Mouse (Mus musculus): ENCODE results near the gene Drap1. TPM values are rescaled to one million over a fixed set of nuclear protein-coding genes. Genes with fewer than 3 reads are reported as not detected.

The Drap1 gene
- polyA plus RNA-seq, 1 experiment, result 138 TPM

DNA sequence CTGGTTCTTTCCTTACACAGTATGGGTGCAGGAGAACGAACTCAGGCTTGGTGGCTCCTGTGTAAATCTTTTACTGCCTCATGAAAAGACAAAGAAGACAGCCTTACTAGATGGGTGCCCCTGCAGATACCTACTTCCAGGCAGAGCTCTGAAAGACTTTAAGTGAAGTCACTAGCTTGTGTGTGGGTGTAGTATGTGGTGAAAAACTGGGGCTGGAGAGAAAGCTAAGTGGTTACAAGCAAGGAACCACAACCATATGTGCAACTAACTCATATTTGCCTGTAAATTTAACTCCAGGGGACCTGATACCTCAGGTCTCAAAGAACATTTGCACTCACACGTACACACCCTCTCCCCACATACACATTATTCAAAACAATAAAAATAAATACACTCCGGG is 35.1 kb upstream of the Drap1 start:
- Histone ChIP-seq H3K9ac (ENCODE audit: low read depth, poor library complexity, severe bottlenecking) (peak overlapping the region; percentile 80), H3K27me3 (ENCODE audit: control insufficient read depth, insufficient read depth, low read length, poor library complexity, severe bottlenecking) (no peaks in the 10 kb centered on the region), H3K4me3 (ENCODE audit: low read depth, low read length) (no peak overlapping the region), H3K36me3 (ENCODE audit: control insufficient read depth, insufficient read depth, low read length, poor library complexity, severe bottlenecking) (no peaks in the 10 kb centered on the region), H3K9me3 (replicated peaks; ENCODE audit: control insufficient read depth, insufficient read depth, low read length, poor library complexity, severe bottlenecking) (no peaks in the 10 kb centered on the region), H3K27ac (ENCODE audit: insufficient read depth, low read length) (no peak overlapping the region), H3K4me1 (ENCODE audit: control insufficient read depth, insufficient read depth, low read length) (no peaks in the 10 kb centered on the region)
- TF ChIP-seq EP300 (IDR thresholded peaks at IDR 0.05; ENCODE audit: insufficient read depth, low read depth, low read length), result no peak
- TF ChIP-seq CTCF (IDR thresholded peaks at IDR 0.05; ENCODE audit: low read depth, low read length), result no peak
- no peak for TF ChIP-seq POLR2A (IDR thresholded peaks at IDR 0.05; ENCODE audit: insufficient read depth, low read length)

GRCm38 (mm10) chr19:5459019-5459418 is 34.2 kb upstream of the Drap1 start:
- Histone ChIP-seq H3K27me3 (ENCODE audit: control insufficient read depth, insufficient read depth, low read length, poor library complexity, severe bottlenecking) (no peaks in the 10 kb centered on the region), H3K4me1 (ENCODE audit: control insufficient read depth, insufficient read depth, low read length) (no peaks in the 10 kb centered on the region), H3K4me3 (ENCODE audit: low read depth, low read length) (no peak overlapping the region), H3K27ac (ENCODE audit: insufficient read depth, low read length) (no peak overlapping the region), H3K9me3 (replicated peaks; ENCODE audit: control insufficient read depth, insufficient read depth, low read length, poor library complexity, severe bottlenecking) (no peaks in the 10 kb centered on the region), H3K9ac (ENCODE audit: low read depth, poor library complexity, severe bottlenecking) (no peak overlapping the region), H3K36me3 (ENCODE audit: control insufficient read depth, insufficient read depth, low read length, poor library complexity, severe bottlenecking) (no peaks in the 10 kb centered on the region; the same call in 1 of the 2 replicates)
- no peak for TF ChIP-seq EP300 (IDR thresholded peaks at IDR 0.05; ENCODE audit: insufficient read depth, low read depth, low read length)
- TF ChIP-seq POLR2A (IDR thresholded peaks at IDR 0.05; ENCODE audit: insufficient read depth, low read length), result no peak
- TF ChIP-seq CTCF (IDR thresholded peaks at IDR 0.05; ENCODE audit: low read depth, low read length), result no peak

GRCm38 (mm10) chr19:5457746-5458442 is 33.1 kb upstream of the Drap1 start, which contains the start of gene Ccdc85b:
Gene Ccdc85b, minus strand, starts transcription at chr19:5457894.
- peak within 1 kb of the TSS; percentile 64 for H3K4me3 ChIP-seq (ENCODE audit: low read depth, low read length)
- no peak for TF ChIP-seq EP300 (IDR thresholded peaks at IDR 0.05; ENCODE audit: insufficient read depth, low read depth, low read length)
- no peak for TF ChIP-seq POLR2A (IDR thresholded peaks at IDR 0.05; ENCODE audit: insufficient read depth, low read length)
- TF ChIP-seq CTCF (IDR thresholded peaks at IDR 0.05; ENCODE audit: low read depth, low read length), result no peak
- no peaks in the 10 kb centered on the region for H3K4me1 ChIP-seq (ENCODE audit: control insufficient read depth, insufficient read depth, low read length)
- H3K27ac ChIP-seq (ENCODE audit: insufficient read depth, low read length), result no peak within 1 kb of the TSS
- peak within 1 kb of the TSS; percentile 86 for H3K9ac ChIP-seq (ENCODE audit: low read depth, poor library complexity, severe bottlenecking)
- no peaks in the 10 kb centered on the region for H3K27me3 ChIP-seq (ENCODE audit: control insufficient read depth, insufficient read depth, low read length, poor library complexity, severe bottlenecking)
- no peaks in the 10 kb centered on the region for H3K9me3 ChIP-seq (replicated peaks; ENCODE audit: control insufficient read depth, insufficient read depth, low read length, poor library complexity, severe bottlenecking)
- H3K36me3 ChIP-seq (ENCODE audit: control insufficient read depth, insufficient read depth, low read length, poor library complexity, severe bottlenecking), result no peaks in the 10 kb centered on the region; the same call in 1 of the 2 replicates

DNA sequence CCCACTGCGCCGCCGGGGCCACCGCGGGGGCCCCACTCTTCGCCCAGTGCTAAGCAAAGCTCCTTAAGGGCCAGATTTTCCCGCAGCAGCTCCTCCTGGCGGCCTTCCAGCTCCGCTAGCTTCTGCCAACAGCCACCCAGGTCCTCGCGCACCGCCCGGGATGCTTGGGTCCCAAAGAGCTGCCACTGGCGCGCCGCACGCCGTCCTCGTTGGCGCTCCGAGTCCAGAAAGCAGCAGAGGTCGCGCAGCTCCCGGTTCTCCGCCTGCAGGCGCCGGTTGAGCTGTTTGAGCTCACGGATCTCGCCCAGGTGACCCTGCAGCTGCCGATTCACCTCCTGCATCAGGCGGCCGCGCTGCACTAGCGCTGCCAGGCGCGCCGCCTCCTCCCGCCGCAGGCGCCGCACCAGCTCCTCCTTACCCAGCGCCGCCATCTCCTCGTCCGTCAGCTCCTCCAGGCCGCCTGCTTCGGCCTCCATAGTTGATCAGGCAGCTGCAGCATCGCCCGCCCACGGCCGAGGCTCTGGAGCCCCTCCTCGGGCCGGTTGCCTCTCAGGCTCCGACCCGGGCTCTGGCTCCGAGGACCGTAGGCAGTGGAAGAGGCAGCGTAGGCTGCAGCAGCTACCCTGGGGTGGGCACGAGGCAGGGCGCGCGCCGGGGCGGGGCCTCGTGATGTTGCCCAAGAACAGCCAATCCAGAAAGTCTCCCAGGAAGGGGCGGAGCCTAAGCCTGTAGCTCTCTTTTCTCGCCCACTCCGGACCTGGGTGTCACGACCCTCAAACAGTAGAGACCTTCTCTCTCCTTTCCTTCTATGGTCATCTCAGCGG is 32.4 kb upstream of the Drap1 start:
- TF ChIP-seq CTCF (IDR thresholded peaks at IDR 0.05; ENCODE audit: low read depth, low read length), result no peak
- TF ChIP-seq POLR2A (IDR thresholded peaks at IDR 0.05; ENCODE audit: insufficient read depth, low read length), result peak; percentile 85
- no peaks in the 10 kb centered on the region for H3K27me3 ChIP-seq (ENCODE audit: control insufficient read depth, insufficient read depth, low read length, poor library complexity, severe bottlenecking)

DNA sequence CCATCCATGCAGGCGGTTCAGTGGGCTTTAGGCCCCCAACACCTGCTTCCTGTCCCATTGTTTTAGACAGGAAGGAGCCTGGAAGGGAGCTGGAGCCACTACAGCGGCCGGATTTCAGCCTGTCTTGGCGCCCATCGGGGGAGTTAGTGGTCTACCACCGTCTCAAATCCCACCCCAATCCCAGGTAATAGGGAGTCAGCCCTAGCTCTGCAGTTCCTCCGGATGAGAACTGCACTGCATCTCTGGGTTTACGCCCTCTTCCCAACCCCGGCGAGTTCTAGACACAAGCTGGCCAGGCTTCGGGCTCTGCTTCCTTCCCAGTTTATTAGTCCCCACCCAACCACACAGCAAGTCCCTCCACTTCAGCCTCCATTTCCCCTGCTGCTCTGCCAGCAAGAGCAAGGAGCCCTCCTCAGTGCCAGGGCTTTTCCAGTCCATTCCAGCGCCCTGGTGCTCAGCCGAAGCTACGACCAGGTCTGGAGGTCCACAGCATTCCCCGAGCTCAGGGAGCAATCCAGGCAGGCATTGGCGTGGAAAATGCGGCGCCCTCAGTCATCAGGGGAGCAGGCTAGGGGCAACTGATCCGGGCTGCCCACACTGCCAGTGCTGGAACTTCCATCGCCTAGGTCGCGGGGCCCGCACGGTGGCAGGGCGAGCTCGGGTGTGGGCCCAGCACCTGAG is 31.6 kb upstream of the Drap1 start:
- H3K27ac ChIP-seq (ENCODE audit: insufficient read depth, low read length), result no peak overlapping the region
- H3K4me3 ChIP-seq (ENCODE audit: low read depth, low read length), result peak overlapping the region; percentile 64
- no peaks in the 10 kb centered on the region for H3K4me1 ChIP-seq (ENCODE audit: control insufficient read depth, insufficient read depth, low read length)
- peak overlapping the region; percentile 86 for H3K9ac ChIP-seq (ENCODE audit: low read depth, poor library complexity, severe bottlenecking)
- H3K9me3 ChIP-seq (replicated peaks; ENCODE audit: control insufficient read depth, insufficient read depth, low read length, poor library complexity, severe bottlenecking), result no peaks in the 10 kb centered on the region
- H3K27me3 ChIP-seq (ENCODE audit: control insufficient read depth, insufficient read depth, low read length, poor library complexity, severe bottlenecking), result no peaks in the 10 kb centered on the region
- H3K36me3 ChIP-seq (ENCODE audit: control insufficient read depth, insufficient read depth, low read length, poor library complexity, severe bottlenecking), result no peaks in the 10 kb centered on the region; the same call in 1 of the 2 replicates
- TF ChIP-seq POLR2A (IDR thresholded peaks at IDR 0.05; ENCODE audit: insufficient read depth, low read length) (no peak), CTCF (IDR thresholded peaks at IDR 0.05; ENCODE audit: low read depth, low read length) (no peak), EP300 (IDR thresholded peaks at IDR 0.05; ENCODE audit: insufficient read depth, low read depth, low read length) (no peak)

More for the DNA sequence above, 32.4 kb upstream of the Drap1 start:
- no peaks in the 10 kb centered on the region for H3K4me1 ChIP-seq (ENCODE audit: control insufficient read depth, insufficient read depth, low read length)
- H3K27ac ChIP-seq (ENCODE audit: insufficient read depth, low read length), result no peak overlapping the region
- peak overlapping the region; percentile 86 for H3K9ac ChIP-seq (ENCODE audit: low read depth, poor library complexity, severe bottlenecking)
- no peaks in the 10 kb centered on the region for H3K9me3 ChIP-seq (replicated peaks; ENCODE audit: control insufficient read depth, insufficient read depth, low read length, poor library complexity, severe bottlenecking)
- H3K36me3 ChIP-seq (ENCODE audit: control insufficient read depth, insufficient read depth, low read length, poor library complexity, severe bottlenecking), result no peaks in the 10 kb centered on the region; the same call in 1 of the 2 replicates
- H3K4me3 ChIP-seq (ENCODE audit: low read depth, low read length), result peak overlapping the region; percentile 64
